Mouse (Mus musculus) cerebellum, adult 2 months (tissue): Measurements from ENCODE around the gene Washc4. TPM values are rescaled to one million over a fixed set of nuclear protein-coding genes. Genes with fewer than 3 reads are reported as not detected.
"Not testable (repeated sequence)": the region's sequence is repeated elsewhere in the genome, so short reads cannot be mapped to it uniquely, and the experiment has no call there.

Experiments used
- DNase-seq, 2 experiments: peaks; one replicate each; pipeline ENCODE4 v3.0.0; 2021
- H3K27ac ChIP-seq: fragments of 200-500 bp; 2 replicates; pipeline ENCODE4 v1.5.1; 2012; ENCODE audit warnings: low read length, control low read depth, inconsistent platforms; ENCODE audit not compliant: insufficient read depth
- H3K27me3 ChIP-seq: fragments of 200-500 bp; 2 replicates; pipeline ENCODE4 v1.6.1; 2012; ENCODE audit warnings: inconsistent platforms, mild to moderate bottlenecking, low read length, moderate library complexity; ENCODE audit not compliant: control insufficient read depth, insufficient read depth
- H3K4me1 ChIP-seq: fragments of 200-500 bp; 2 replicates; pipeline ENCODE4 v1.6.1; 2011; ENCODE audit warnings: low read length; ENCODE audit not compliant: control insufficient read depth, insufficient read depth
- H3K4me3 ChIP-seq: fragments of 200-500 bp; replicated peaks from 2 replicates; pipeline ENCODE3; 2011; ENCODE audit warnings: mild to moderate bottlenecking, low read depth, low read length, control low read depth; ENCODE audit not compliant: insufficient read depth
- CTCF ChIP-seq: fragments of 200-500 bp; IDR thresholded peaks from 2 replicates; pipeline ENCODE4 v1.5.1; 2011; ENCODE audit warnings: low read depth, mild to moderate bottlenecking, control low read depth, low read length, moderate library complexity, borderline replicate concordance; ENCODE audit not compliant: insufficient read depth
- POLR2A ChIP-seq: fragments of 200-500 bp; IDR thresholded peaks from 2 replicates; pipeline ENCODE4 v1.6.1; 2011; ENCODE audit warnings: low read length, control low read depth, borderline replicate concordance; ENCODE audit not compliant: insufficient read depth
- whole genome bisulfite sequencing: fragments of 180-500 bp; shearing (Covaris S2); methylation state at CpG from one replicate; pipeline ENCODE4 v1.1.7; 2018; 5-methylcytosine and 5-hydroxymethylcytosine counted together
- polyA plus RNA-seq: library from polyadenylated mRNA; depleted of rRNA; stranded (reverse); fragments of >200 nt; gene quantifications from 2 replicates; pipeline ENCODE4 v1.2.3, GENCODE M21; 2012; rRNA removed

Gene Washc4
- 18.6 and 19.1 TPM in 2 replicates for polyA plus RNA-seq

GRCm38 (mm10) chr10:83543439-83544102, at the start of gene Washc4:
Gene Washc4, plus strand, starts transcription at chr10:83543752.
- WGBS, result under 1% methylated on average over 49 of the region's 49 CpGs
- H3K27me3 ChIP-seq, result no peaks in the 10 kb centered on the region
- peak within 1 kb of the TSS; percentile 71 for H3K4me3 ChIP-seq
- peak within 1 kb of the TSS; percentile 91 for H3K27ac ChIP-seq
- peak; percentile 95 to 97 for DNase-seq
- H3K4me1 ChIP-seq, result peaks cover 3% of the 10 kb centered on the region; the same call in 1 of the 2 replicates
- TF ChIP-seq CTCF (no peak), POLR2A (peak; percentile 97)

- Histone ChIP-seq H3K27me3 (no peaks in the 10 kb centered on the region), H3K4me3 (no peak overlapping the region), H3K27ac (no peak overlapping the region), H3K4me1 (no peaks in the 10 kb centered on the region)
- TF ChIP-seq POLR2A (no peak), CTCF (no peak)
- 89% methylated on average over 13 of the region's 13 CpGs for WGBS
- no peak for DNase-seq
Measured at GRCm38 (mm10) chr10:83497321-83497720, 46.2 kb upstream of the Washc4 start.

DNA sequence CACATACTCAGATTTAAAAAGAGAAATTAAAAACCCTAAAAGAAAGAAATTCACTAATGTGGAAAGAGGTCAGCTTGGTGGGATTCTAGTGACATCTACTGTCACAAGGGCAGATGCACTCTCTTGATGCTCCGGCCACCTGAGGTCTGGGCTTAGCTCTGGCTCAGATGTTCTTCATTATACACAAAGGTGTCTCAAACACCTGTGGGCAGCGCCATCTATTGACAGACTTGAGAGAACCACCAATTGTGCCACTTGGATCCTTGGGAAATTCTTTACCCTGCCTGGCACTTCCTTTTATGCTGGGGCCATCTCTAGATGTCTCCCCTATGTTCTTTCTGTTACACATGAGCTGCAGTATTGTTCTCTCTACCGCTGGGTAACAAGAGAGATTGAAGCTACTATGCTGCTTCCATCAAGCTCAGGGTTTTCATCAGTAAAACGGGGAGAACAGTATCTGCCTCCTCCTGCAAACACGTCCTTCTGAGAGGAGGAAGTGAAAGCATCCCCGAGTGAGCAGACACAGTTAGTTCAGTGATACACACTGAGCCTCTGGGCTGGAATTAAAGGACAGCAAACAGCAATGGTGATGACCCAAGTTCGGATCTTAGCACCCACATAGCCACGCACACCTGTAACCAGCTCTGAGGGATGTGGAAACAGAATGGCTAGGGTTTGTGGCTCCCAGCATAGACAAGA, 34.4 kb upstream of the Washc4 start:
- no peaks in the 10 kb centered on the region for H3K27me3 ChIP-seq
- H3K4me1 ChIP-seq, result no peaks in the 10 kb centered on the region
- peak; percentile 10 to 23 for DNase-seq
- 69% methylated on average over 8 of the region's 8 CpGs for WGBS
- H3K27ac ChIP-seq, result no peak overlapping the region
- TF ChIP-seq CTCF, result peak; percentile 36; the same call in 1 of the 2 replicates
- no peak for TF ChIP-seq POLR2A
- no peak overlapping the region for H3K4me3 ChIP-seq

GRCm38 (mm10) chr10:83511304-83511703, 32.2 kb upstream of the Washc4 start:
- WGBS, result 83% methylated on average over 5 of the region's 5 CpGs
- no peak overlapping the region for H3K4me3 ChIP-seq
- no peak overlapping the region for H3K27ac ChIP-seq
- DNase-seq, result no peak
- no peaks in the 10 kb centered on the region for H3K27me3 ChIP-seq
- no peaks in the 10 kb centered on the region for H3K4me1 ChIP-seq
- TF ChIP-seq CTCF (no peak), POLR2A (no peak)

DNA sequence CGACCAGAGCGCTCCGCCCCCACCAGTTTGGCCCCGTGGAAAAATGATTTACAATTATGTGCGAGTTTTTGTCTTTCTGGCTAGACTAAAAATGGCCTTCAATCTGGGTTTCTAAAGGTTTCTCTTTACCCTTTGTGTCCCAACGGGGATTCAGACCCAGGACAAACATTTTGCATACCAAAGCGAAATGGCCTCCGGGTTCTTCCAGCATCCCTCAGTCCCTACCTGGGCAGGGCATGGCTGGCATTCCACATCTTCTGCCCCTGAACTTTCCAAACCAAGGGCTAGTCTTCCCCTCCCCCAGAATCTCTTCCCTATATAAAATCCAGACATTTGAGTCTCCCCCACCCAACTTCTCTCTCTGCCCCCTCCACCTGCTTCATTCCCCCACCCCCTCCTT, 29.8 kb upstream of the Washc4 start:
- Histone ChIP-seq H3K4me1 (no peaks in the 10 kb centered on the region), H3K4me3 (no peak overlapping the region), H3K27ac (no peak overlapping the region), H3K27me3 (no peaks in the 10 kb centered on the region)
- 86% methylated on average over 8 of the region's 8 CpGs for WGBS
- no peak for DNase-seq
- no peak for TF ChIP-seq CTCF
- no peak for TF ChIP-seq POLR2A

DNA sequence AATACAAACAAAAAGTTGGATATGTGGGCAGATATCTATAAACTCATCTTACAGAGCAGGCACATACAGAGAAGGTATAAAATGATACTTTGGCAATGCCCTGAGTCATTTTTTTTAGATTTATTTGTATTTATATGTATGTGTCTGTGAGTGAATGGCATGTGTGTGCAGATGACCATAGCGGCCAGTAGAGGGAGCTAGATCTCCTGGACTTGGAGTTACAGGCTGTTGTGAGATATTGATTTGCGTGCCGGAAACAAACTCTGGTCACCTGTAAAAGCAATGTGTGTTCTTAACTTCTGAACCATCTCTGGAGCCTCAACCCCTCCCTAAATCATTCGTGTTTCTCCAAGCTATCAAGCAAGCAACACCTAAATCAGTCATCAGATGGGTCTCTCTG, 22.6 kb upstream of the Washc4 start:
- 87% methylated on average over 4 of the region's 4 CpGs for WGBS
- Histone ChIP-seq H3K4me3 (no peak overlapping the region), H3K27me3 (no peaks in the 10 kb centered on the region), H3K4me1 (no peaks in the 10 kb centered on the region), H3K27ac (no peak overlapping the region)
- DNase-seq, result no peak
- peak; percentile 24; the same call in 1 of the 2 replicates for TF ChIP-seq CTCF
- no peak for TF ChIP-seq POLR2A

- not testable (repeated sequence) for H3K27me3 ChIP-seq, DNase-seq
Measured at GRCm38 (mm10) chr10:83524238-83524637, 19.3 kb upstream of the Washc4 start.

DNA sequence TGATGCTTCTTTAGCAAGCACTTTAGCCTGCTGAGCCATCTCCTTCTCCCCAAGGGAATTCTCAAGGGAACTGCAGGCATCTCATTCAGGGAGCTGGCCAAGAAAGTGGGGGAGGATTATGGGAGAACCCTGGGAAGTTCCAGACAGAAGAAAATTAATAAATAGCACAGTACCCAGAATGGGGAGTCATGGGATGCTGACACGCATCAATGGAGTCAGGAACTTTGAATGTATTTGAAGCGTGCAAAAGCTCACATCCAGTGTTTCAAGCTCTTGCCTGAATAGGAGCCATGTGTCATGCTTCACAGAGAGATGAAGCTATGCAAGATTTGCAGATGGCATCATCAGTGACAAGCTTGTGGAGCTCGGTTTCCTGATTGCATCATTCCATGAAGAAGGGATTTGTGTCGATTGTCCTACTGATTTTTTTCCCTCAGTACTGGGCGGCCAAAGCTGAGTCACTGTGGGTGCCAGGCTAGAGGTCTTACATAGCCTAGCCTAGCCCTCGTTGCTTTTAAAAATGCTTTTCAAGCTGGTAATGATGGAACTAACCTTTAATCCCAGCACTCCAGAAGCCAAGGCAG, 13.1 kb upstream of the Washc4 start:
- no peak for DNase-seq
- no peaks in the 10 kb centered on the region for H3K27me3 ChIP-seq
- no peak overlapping the region for H3K27ac ChIP-seq
- TF ChIP-seq POLR2A (no peak), CTCF (no peak)
- H3K4me1 ChIP-seq, result no peaks in the 10 kb centered on the region
- no peak overlapping the region for H3K4me3 ChIP-seq
- WGBS, result 80% methylated on average over 6 of the region's 6 CpGs

More at GRCm38 (mm10) chr10:83524238-83524637, 19.3 kb upstream of the Washc4 start:
- H3K4me1 ChIP-seq, H3K27ac ChIP-seq, H3K4me3 ChIP-seq: not testable (repeated sequence)
